Comparison of ENCODE assay signal across 8 mouse cellular contexts in genomic region chr4:119422294-119422964, GRCm38 (mm10). TPM values are rescaled to one million over a fixed set of nuclear protein-coding genes. Genes with fewer than 3 reads are reported as not detected.
A peak's percentile ranks its signal among the peaks of the same experiment; 100 is the strongest.
DNase-seq lines count a peak whose midpoint lies in the region; ATAC-seq and TF ChIP-seq lines count a peak whose summit lies in the region.

Gene Ppcs (minus strand): TSS chr4:119422420.
Gene Zmynd12 (plus strand): TSS chr4:119422814.

- peak; percentile 52 for TF ChIP-seq CTCF in heart, adult 2 months (IDR thresholded peaks at IDR 0.05)
- TF ChIP-seq CTCF in kidney, adult 2 months (conservative IDR thresholded peaks at IDR 0.05; ENCODE audit: insufficient read depth, insufficient read length, low read depth, low read length): no peak

- TF ChIP-seq POLR2A in heart, adult 2 months (IDR thresholded peaks at IDR 0.05; ENCODE audit: insufficient read depth, low read depth, low read length): peak; percentile 62; the same call in 1 of the 2 replicates
- TF ChIP-seq POLR2A in kidney, adult 2 months (IDR thresholded peaks at IDR 0.05; ENCODE audit: low read depth, low read length): peak; percentile 43

- intact Hi-C loops in heart, adult 2 months (cut with DNase I): loop anchor here (2.0 to 5.0 kb wide), 3 partner anchors 100 to 175 kb away; partner anchors contain the start of genes Frg2f1 and Ppih

- H3K4me2 ChIP-seq in embryonic facial prominence, embryonic 13.5 days: peak within 1 kb of the TSS; percentile 92
- H3K4me2 ChIP-seq in limb, embryonic 12.5 days: peak within 1 kb of the TSS; percentile 82
- H3K4me2 ChIP-seq in midbrain, embryonic 14.5 days (ENCODE audit: low read length): peak within 1 kb of the TSS; percentile 94

- H3K9ac ChIP-seq in embryonic facial prominence, embryonic 13.5 days: peak within 1 kb of the TSS; percentile 85
- peak within 1 kb of the TSS; percentile 82 for H3K9ac ChIP-seq in heart, adult 2 months (ENCODE audit: low read depth, low read length)
- H3K9ac ChIP-seq in limb, embryonic 12.5 days (replicated peaks): peak within 1 kb of the TSS; percentile 83
- peak within 1 kb of the TSS; percentile 70 for H3K9ac ChIP-seq in midbrain, embryonic 14.5 days (replicated peaks; ENCODE audit: low read length)

- peak within 1 kb of the TSS; percentile 88 for H3K27ac ChIP-seq in embryonic facial prominence, embryonic 13.5 days
- H3K27ac ChIP-seq in heart, adult 2 months: peak within 1 kb of the TSS; percentile 99
- peak within 1 kb of the TSS; percentile 96 for H3K27ac ChIP-seq in kidney, adult 2 months (ENCODE audit: insufficient read depth, low read depth, low read length)
- H3K27ac ChIP-seq in limb, embryonic 12.5 days: peak within 1 kb of the TSS; percentile 89
- peak within 1 kb of the TSS; percentile 90 for H3K27ac ChIP-seq in midbrain, embryonic 14.5 days (replicated peaks; ENCODE audit: low read depth, low read length)

- peaks cover 19% of the 10 kb centered on the region for H3K4me1 ChIP-seq in embryonic facial prominence, embryonic 13.5 days
- peaks cover 6% of the 10 kb centered on the region for H3K4me1 ChIP-seq in heart, adult 2 months (ENCODE audit: control insufficient read depth, insufficient read depth, low read length)
- peaks cover 16% of the 10 kb centered on the region; the same call in 1 of the 2 replicates for H3K4me1 ChIP-seq in kidney, adult 2 months (ENCODE audit: control insufficient read depth, insufficient read depth, low read length)
- peaks cover 20% of the 10 kb centered on the region for H3K4me1 ChIP-seq in limb, embryonic 12.5 days (replicated peaks)
- peaks cover 16% of the 10 kb centered on the region for H3K4me1 ChIP-seq in midbrain, embryonic 14.5 days (ENCODE audit: control insufficient read depth, insufficient read depth, low read length)

- ATAC-seq in embryonic facial prominence, embryonic 13.5 days (ENCODE audit: insufficient number of reproducible peaks, insufficient read depth, low FRiP score, low TSS enrichment, low read depth): peak; percentile 92
- ATAC-seq in limb, embryonic 12.5 days (ENCODE audit: insufficient number of reproducible peaks, insufficient read depth, low FRiP score, low TSS enrichment, low read depth): peak; percentile 92
- ATAC-seq in midbrain, embryonic 14.5 days (ENCODE audit: low FRiP score, low TSS enrichment): peak; percentile 93

- no peak for TF ChIP-seq EP300 in heart, adult 2 months (IDR thresholded peaks at IDR 0.05; ENCODE audit: insufficient read depth, low read depth, low read length)

- WGBS in embryonic facial prominence, embryonic 13.5 days: under 1% methylated on average over 52 of the region's 52 CpGs
- under 1% methylated on average over 52 of the region's 52 CpGs for WGBS in heart, adult 2 months
- WGBS in kidney, adult 2 months: under 1% methylated on average over 52 of the region's 52 CpGs
- under 1% methylated on average over 52 of the region's 52 CpGs for WGBS in limb, embryonic 12.5 days
- WGBS in midbrain, embryonic 14.5 days: under 1% methylated on average over 52 of the region's 52 CpGs

- H3K4me3 ChIP-seq in embryonic facial prominence, embryonic 13.5 days: peak within 1 kb of the TSS; percentile 63
- H3K4me3 ChIP-seq in heart, adult 2 months: peak within 1 kb of the TSS; percentile 98
- peak within 1 kb of the TSS; percentile 78 for H3K4me3 ChIP-seq in kidney, adult 2 months (ENCODE audit: insufficient read depth, low read depth, low read length)
- peak within 1 kb of the TSS; percentile 72 for H3K4me3 ChIP-seq in limb, embryonic 12.5 days (replicated peaks)
- H3K4me3 ChIP-seq in midbrain, embryonic 14.5 days (replicated peaks; ENCODE audit: low read depth, low read length): peak within 1 kb of the TSS; percentile 59

- H3K36me3 ChIP-seq in embryonic facial prominence, embryonic 13.5 days: peaks cover 9% of the 10 kb centered on the region; the same call in 1 of the 2 replicates
- H3K36me3 ChIP-seq in heart, adult 2 months (ENCODE audit: control insufficient read depth, insufficient read depth, low read length): no peaks in the 10 kb centered on the region
- no peaks in the 10 kb centered on the region for H3K36me3 ChIP-seq in kidney, adult 2 months (ENCODE audit: control insufficient read depth, insufficient read depth, low read length)
- H3K36me3 ChIP-seq in limb, embryonic 12.5 days: peaks cover 14% of the 10 kb centered on the region
- H3K36me3 ChIP-seq in midbrain, embryonic 14.5 days (ENCODE audit: control insufficient read depth, insufficient read depth, low read length): 0 out of 2 replicates have a peak, but pooled peaks cover 3% of the 10 kb centered on the region

- DNase-seq in 416B (ENCODE audit: low read depth): peak; percentile 97
- peak; percentile 68 to 84 for DNase-seq in adrenal gland, postnatal 4 days (ENCODE audit: low spot score in 2 of 2)
- peak; percentile 90 to 92 for DNase-seq in heart, adult 2 months
- DNase-seq in kidney, adult 2 months: peak; percentile 97
- DNase-seq in midbrain, embryonic 14.5 days: peak; percentile 93
- peak; percentile 84 for DNase-seq in spleen, adult 12 weeks (ENCODE audit: low spot score)

- H3K27me3 ChIP-seq in embryonic facial prominence, embryonic 13.5 days: no peaks in the 10 kb centered on the region
- H3K27me3 ChIP-seq in heart, adult 2 months (ENCODE audit: control insufficient read depth, insufficient read depth, low read length): no peaks in the 10 kb centered on the region
- H3K27me3 ChIP-seq in kidney, adult 2 months (replicated peaks; ENCODE audit: control insufficient read depth, insufficient read depth, low read length): no peaks in the 10 kb centered on the region
- no peaks in the 10 kb centered on the region for H3K27me3 ChIP-seq in limb, embryonic 12.5 days
- H3K27me3 ChIP-seq in midbrain, embryonic 14.5 days (ENCODE audit: control insufficient read depth, insufficient read depth, low read length): no peaks in the 10 kb centered on the region

- no peaks in the 10 kb centered on the region for H3K9me3 ChIP-seq in embryonic facial prominence, embryonic 13.5 days
- no peaks in the 10 kb centered on the region for H3K9me3 ChIP-seq in limb, embryonic 12.5 days
- H3K9me3 ChIP-seq in midbrain, embryonic 14.5 days (ENCODE audit: control insufficient read depth, low read length): no peaks in the 10 kb centered on the region

- H3K79me2 ChIP-seq in heart, adult 2 months (replicated peaks; ENCODE audit: control insufficient read depth, insufficient read depth, low read length): no peaks in the 10 kb centered on the region

RNA-seq across cellular contexts. Expression of gene Ppcs, which starts in this region (rescaled TPM):
- 10 to 100 TPM; 31.4 to 36.9 TPM for total RNA-seq in adrenal gland, postnatal 4 days (2021)
- 28.3 and 32.2 TPM in 2 replicates for polyA plus RNA-seq in embryonic facial prominence, embryonic 13.5 days (2015; fragmentation: Nextera tagmentation; extraction: Ambion mirVana)
- 1 to 10 TPM; 7.8 to 9.2 TPM for total RNA-seq in heart, adult 2 months (2021)
- polyA plus RNA-seq in heart, adult 2 months (2012; rRNA removed): 10.6 and 11.2 TPM in 2 replicates
- 27.8 and 28.5 TPM in 2 replicates for polyA plus RNA-seq in kidney, adult 2 months (2012; rRNA removed)
- polyA plus RNA-seq in limb, embryonic 12.5 days (2016; fragmentation: Nextera tagmentation; extraction: Ambion mirVana): 34.2 and 36.3 TPM in 2 replicates
- 20.9 and 24.5 TPM in 2 replicates for polyA plus RNA-seq in midbrain, embryonic 14.5 days (2014; fragmentation: Nextera tagmentation; extraction: Ambion mirVana)

RNA-seq across cellular contexts. Expression of gene Zmynd12, which starts in this region (rescaled TPM):
- total RNA-seq in adrenal gland, postnatal 4 days (2021): 1 to 10 TPM; 2.5 to 5.1 TPM
- polyA plus RNA-seq in embryonic facial prominence, embryonic 13.5 days (2015; fragmentation: Nextera tagmentation; extraction: Ambion mirVana): 0.63 TPM in 1 of 2 replicates, not detected in the other
- not detected for total RNA-seq in heart, adult 2 months (2021)
- polyA plus RNA-seq in heart, adult 2 months (2012; rRNA removed): 0.74 TPM in 1 of 2 replicates, not detected in the other
- polyA plus RNA-seq in kidney, adult 2 months (2012; rRNA removed): 1.9 and 3.5 TPM in 2 replicates
- 0.33 and 0.45 TPM in 2 replicates for polyA plus RNA-seq in limb, embryonic 12.5 days (2016; fragmentation: Nextera tagmentation; extraction: Ambion mirVana)
- 0.30 and 0.45 TPM in 2 replicates for polyA plus RNA-seq in midbrain, embryonic 14.5 days (2014; fragmentation: Nextera tagmentation; extraction: Ambion mirVana)

Comparison
In these comparisons a context has a peak if more than half of its experiments do, and no peak if none do; other contexts are left out.
1. Peak in every context shown above with its lines: DNase-seq, ATAC-seq, H3K4me3 ChIP-seq and H3K27ac ChIP-seq.